Mouse (Mus musculus) liver, embryonic 14.5 days (tissue): ENCODE measurements around the gene Cacna1d. TPM values are rescaled to one million over a fixed set of nuclear protein-coding genes. Genes with fewer than 3 reads are reported as not detected.

ENCODE experiments used
- ATAC-seq: fragments of 200-750 bp; cut with Nextera tagmentation; 2 replicates; pipeline ENCODE4 v1.8.0; 2017; ENCODE audit warnings: moderate number of reproducible peaks, mild to moderate bottlenecking, moderate library complexity; ENCODE audit not compliant: insufficient read depth
- DNase-seq, 3 experiments: peaks; one replicate each; pipeline ENCODE4 v3.0.0-alpha.2; 2012 to 2013; ENCODE audit warnings: low read depth in 3 of 3, low spot score in 3 of 3
- H3K27ac ChIP-seq: fragments of 300-500 bp; sonication (generic); 2 replicates; pipeline ENCODE4 v1.5.1; 2014; ENCODE audit warnings: moderate library complexity, mild to moderate bottlenecking, control low read depth, inconsistent platforms
- H3K27me3 ChIP-seq: fragments of 300-500 bp; sonication (generic); 2 replicates; pipeline ENCODE4 v1.6.1; 2014; ENCODE audit warnings: mild to moderate bottlenecking, low read length, moderate library complexity; ENCODE audit not compliant: control insufficient read depth, insufficient read depth
- H3K36me3 ChIP-seq: fragments of 300-500 bp; sonication (generic); replicated peaks from 2 replicates; pipeline ENCODE4 v1.6.1; 2014; ENCODE audit warnings: low read depth; ENCODE audit not compliant: control insufficient read depth, insufficient read depth
- H3K4me1 ChIP-seq, 2 experiments: fragments of 200-500 bp in 1 of 2; fragments of 300-500 bp in 1 of 2; sonication (generic) in 1 of 2; replicated peaks; 2 replicates each; pipeline ENCODE4 v1.6.1; 2012 to 2014; ENCODE audit warnings: antibody characterized with exemption in 1 of 2, inconsistent platforms in 1 of 2, low read length in 1 of 2; ENCODE audit not compliant: control insufficient read depth in 2 of 2, insufficient read depth in 2 of 2
- H3K4me2 ChIP-seq: fragments of 300-500 bp; sonication (generic); 2 replicates; pipeline ENCODE4 v1.6.1; 2014; ENCODE audit warnings: low read depth, mild to moderate bottlenecking, control low read depth, moderate library complexity
- H3K4me3 ChIP-seq, 2 experiments: fragments of 200-500 bp in 1 of 2; fragments of 300-500 bp in 1 of 2; sonication (generic) in 1 of 2; 2 replicates each; pipeline ENCODE4 v1.5.1; 2012 to 2014; ENCODE audit warnings: low read depth in 2 of 2, low read length in 2 of 2, mild to moderate bottlenecking in 2 of 2, control low read depth in 1 of 2, inconsistent platforms in 1 of 2, moderate library complexity in 1 of 2; ENCODE audit not compliant: insufficient read depth in 1 of 2
- H3K9ac ChIP-seq: fragments of 300-500 bp; sonication (generic); replicated peaks from 2 replicates; pipeline ENCODE4 v1.6.1; 2014; ENCODE audit warnings: mild to moderate bottlenecking, control low read depth, moderate library complexity
- H3K9me3 ChIP-seq: fragments of 300-500 bp; sonication (generic); 2 replicates; pipeline ENCODE4 v1.6.1; 2016; ENCODE audit warnings: low read length, mixed read lengths; ENCODE audit not compliant: control insufficient read depth
- CTCF ChIP-seq: IDR thresholded peaks from 2 replicates; pipeline ENCODE4 v1.5.1; 2016; ENCODE audit warnings: antibody characterized with exemption, low read depth, control low read depth
- EP300 ChIP-seq: IDR thresholded peaks from 2 replicates; pipeline ENCODE4 v1.6.1; 2016; ENCODE audit warnings: antibody characterized with exemption, low read depth
- WGBS: fragments of 180-500 bp; shearing (Covaris S2); extraction: QIAGEN DNeasy Blood & Tissue Kit; methylation state at CpG from one replicate; pipeline ENCODE4 v1.1.7; 2014; ENCODE audit not compliant: insufficient replicate concordance; 5-methylcytosine and 5-hydroxymethylcytosine counted together
- polyA plus RNA-seq, 2 experiments: library from polyadenylated mRNA; depleted of rRNA in 1 of 2; stranded (reverse) in 1 of 2; unstranded in 1 of 2; fragments of >200 nt; fragmentation: Nextera tagmentation in 1 of 2; extraction: Ambion mirVana in 1 of 2; gene quantifications; 2 replicates each; pipeline versions ENCODE4 v1.2.1 to v1.2.3; 2012 to 2014

Cacna1d gene
- polyA plus RNA-seq, 2 experiments: 0.17 TPM

DNA sequence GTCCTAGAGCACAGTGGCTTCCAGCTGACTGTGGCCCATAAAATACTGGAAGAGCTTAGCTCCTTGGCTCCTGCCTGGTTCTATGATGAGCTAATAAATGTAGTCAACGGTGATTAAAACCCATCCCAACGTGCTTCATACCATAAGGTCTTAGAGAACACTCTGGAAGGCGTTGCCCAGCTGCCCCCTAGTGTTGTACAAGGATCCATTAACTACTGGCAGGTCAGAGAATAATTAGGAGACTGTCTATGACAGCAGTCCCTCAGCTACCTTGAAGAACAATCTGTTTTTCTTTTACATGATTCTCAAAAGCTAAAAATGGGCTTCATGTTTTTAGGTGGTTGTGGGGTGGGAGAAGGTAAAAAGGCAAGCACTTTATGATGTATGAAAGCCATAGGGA is 315.9 kb downstream of the Cacna1d start:
- 47% methylated on average over 3 of the region's 3 CpGs for WGBS
- no peak for TF ChIP-seq EP300
- no peak for TF ChIP-seq CTCF
- Histone ChIP-seq H3K9me3 (no peaks in the 10 kb centered on the region), H3K36me3 (no peaks in the 10 kb centered on the region), H3K27me3 (no peaks in the 10 kb centered on the region), H3K9ac (no peak overlapping the region), H3K4me3 (no peak overlapping the region), H3K27ac (no peak overlapping the region), H3K4me2 (no peak overlapping the region), H3K4me1 (no peaks in the 10 kb centered on the region)
- no peak for ATAC-seq
- DNase-seq: no peak

DNA sequence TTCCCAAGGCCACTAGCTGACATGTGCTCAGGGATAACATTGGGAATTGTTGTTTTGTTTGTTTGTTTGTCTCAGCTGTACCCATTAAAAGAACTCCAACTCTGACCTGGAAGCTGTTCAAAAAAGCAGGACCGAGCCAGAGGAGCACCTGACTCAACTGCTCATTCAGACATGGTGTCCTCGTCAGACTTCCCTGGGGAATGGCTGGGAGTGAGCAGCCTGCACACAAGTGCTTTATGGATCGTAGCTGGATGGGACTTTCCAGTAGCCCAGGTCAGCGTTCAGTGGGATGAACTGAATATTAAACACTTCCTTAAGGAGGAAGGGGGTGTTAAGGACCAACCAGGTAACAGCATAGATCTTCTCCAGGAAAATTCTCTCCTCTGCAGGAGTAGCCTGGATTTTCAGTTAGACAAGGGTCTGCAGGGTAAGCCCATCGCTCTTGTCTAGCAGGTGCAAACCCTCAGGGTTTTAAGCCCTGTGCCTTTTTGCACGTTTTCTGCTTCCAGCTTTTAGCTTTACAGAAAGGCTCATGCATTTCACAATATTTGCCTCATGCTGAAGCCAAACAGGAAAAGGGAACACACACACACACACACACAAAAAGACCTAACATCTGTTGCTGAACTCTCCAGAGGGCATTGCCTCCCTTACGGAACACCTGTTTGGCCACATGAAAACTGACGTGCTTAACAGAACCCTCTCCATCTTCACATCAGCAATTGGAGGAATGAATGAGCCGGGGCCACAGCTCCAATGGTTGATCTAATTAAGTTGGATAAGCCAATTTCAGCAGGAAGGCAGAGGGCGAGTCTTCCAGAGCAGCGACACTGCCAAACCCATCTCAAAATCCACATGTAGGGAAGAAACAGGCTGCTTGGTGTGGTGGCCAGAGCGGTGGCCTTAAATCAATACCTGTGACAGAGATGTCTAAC is 318.2 kb downstream of the Cacna1d start:
- Histone ChIP-seq H3K27me3 (no peaks in the 10 kb centered on the region), H3K4me3 (no peak overlapping the region), H3K4me2 (no peak overlapping the region), H3K9ac (no peak overlapping the region), H3K36me3 (no peaks in the 10 kb centered on the region), H3K4me1 (peaks cover 0 to 10% of the 10 kb centered on the region in 2 experiments; a peak in 2 of 4 replicates), H3K27ac (no peak overlapping the region), H3K9me3 (no peaks in the 10 kb centered on the region)
- TF ChIP-seq EP300 (no peak), CTCF (no peak)
- ATAC-seq (no peak), DNase-seq (no peak)
- WGBS: 62% methylated on average over 12 of the region's 12 CpGs

DNA sequence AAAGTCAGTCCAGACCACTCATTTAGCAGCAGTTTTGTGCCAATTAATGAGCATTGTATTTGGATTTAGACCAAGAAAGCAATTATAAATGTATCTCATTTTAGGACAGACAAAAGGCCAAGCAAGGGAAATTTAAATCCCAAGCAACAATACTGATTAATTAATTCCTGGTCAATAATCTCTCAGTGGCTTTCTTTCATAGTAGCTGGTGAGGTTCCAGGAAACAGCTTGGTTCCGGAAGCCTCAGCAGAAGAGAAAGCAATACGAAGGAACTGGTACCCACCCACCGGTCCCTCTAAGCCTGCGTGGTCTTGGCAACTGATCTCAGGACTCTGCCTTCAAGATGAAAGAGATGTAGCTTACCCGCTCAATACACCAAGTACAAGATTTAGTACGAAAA is 319.7 kb downstream of the Cacna1d start:
- no peak overlapping the region for H3K27ac ChIP-seq
- no peak overlapping the region for H3K4me3 ChIP-seq
- WGBS: 79% methylated on average over 6 of the region's 6 CpGs
- H3K9ac ChIP-seq: no peak overlapping the region
- TF ChIP-seq EP300 (no peak), CTCF (no peak)
- H3K9me3 ChIP-seq: no peaks in the 10 kb centered on the region
- H3K27me3 ChIP-seq: no peaks in the 10 kb centered on the region
- ATAC-seq: no peak
- H3K4me1 ChIP-seq: peaks cover 0 to 11% of the 10 kb centered on the region in 2 experiments; a peak in 2 of 4 replicates
- no peak overlapping the region for H3K4me2 ChIP-seq
- no peak for DNase-seq
- H3K36me3 ChIP-seq: no peaks in the 10 kb centered on the region

DNA sequence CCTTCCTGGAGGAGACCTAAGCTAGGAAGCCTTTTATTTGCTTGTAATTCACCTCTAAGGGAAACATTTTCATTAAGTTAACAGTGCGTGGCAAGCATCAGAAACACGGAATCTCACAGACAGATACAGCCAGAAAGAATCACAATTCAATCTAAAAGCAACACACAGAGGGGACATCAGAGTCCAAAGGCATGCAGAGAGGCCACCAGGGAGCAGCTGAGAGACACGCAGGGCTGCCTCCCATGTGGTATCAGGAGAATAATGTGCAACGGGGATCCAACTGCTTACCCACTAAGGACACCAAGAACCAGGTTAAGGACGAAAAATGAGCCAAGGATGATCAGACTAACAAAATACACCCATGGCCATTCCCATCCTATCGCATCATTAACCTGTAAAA is 320.2 kb downstream of the Cacna1d start:
- no peak for DNase-seq
- Histone ChIP-seq H3K27ac (no peak overlapping the region), H3K4me1 (peaks cover 0 to 11% of the 10 kb centered on the region in 2 experiments; a peak in 2 of 4 replicates), H3K4me3 (no peak overlapping the region), H3K9me3 (no peaks in the 10 kb centered on the region), H3K27me3 (no peaks in the 10 kb centered on the region), H3K9ac (no peak overlapping the region), H3K4me2 (no peak overlapping the region), H3K36me3 (no peaks in the 10 kb centered on the region)
- TF ChIP-seq EP300 (no peak), CTCF (0 out of 2 replicates have a peak, but pooled peaks have one; percentile 5)
- WGBS: 60% methylated on average over 6 of the region's 6 CpGs
- ATAC-seq: no peak

DNA sequence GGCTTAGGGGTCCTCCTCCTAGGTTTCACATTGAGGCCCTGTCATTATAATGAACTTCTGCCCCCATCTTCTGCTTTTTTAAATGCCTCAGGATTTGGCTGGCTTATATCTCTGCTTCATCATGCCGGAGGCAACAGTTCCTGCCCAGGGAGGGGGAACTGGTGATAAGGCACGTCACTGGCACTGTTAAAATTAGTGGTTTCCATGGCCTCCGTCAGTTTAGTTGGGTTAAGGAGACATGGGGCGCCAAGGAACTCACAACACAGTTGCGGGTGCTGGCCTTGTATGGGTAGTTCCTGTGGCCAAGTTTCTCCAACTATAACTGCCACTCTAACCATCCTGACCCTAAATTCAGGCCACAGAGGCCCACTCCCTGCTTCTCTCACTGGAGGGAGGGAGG is 321.8 kb downstream of the Cacna1d start:
- 10% methylated on average over 5 of the region's 5 CpGs for WGBS

More for the DNA sequence above, 321.8 kb downstream of the Cacna1d start:
- H3K27me3 ChIP-seq: no peaks in the 10 kb centered on the region
- TF ChIP-seq CTCF (no peak), EP300 (no peak)
- no peak for ATAC-seq
- H3K4me3 ChIP-seq: no peak overlapping the region
- peaks cover 0 to 11% of the 10 kb centered on the region in 2 experiments; a peak in 2 of 4 replicates for H3K4me1 ChIP-seq
- no peak overlapping the region for H3K4me2 ChIP-seq
- no peaks in the 10 kb centered on the region for H3K9me3 ChIP-seq
- no peak overlapping the region for H3K9ac ChIP-seq
- no peak for DNase-seq
- H3K27ac ChIP-seq: no peak overlapping the region
- no peaks in the 10 kb centered on the region for H3K36me3 ChIP-seq
